Mouse (Mus musculus): Measurements from ENCODE around the gene Tcf19. TPM values are rescaled to one million over a fixed set of nuclear protein-coding genes. Genes with fewer than 3 reads are reported as not detected.

Gene Tcf19
- polyA plus RNA-seq, 2 experiments: 30.0 to 46.2 TPM

DNA sequence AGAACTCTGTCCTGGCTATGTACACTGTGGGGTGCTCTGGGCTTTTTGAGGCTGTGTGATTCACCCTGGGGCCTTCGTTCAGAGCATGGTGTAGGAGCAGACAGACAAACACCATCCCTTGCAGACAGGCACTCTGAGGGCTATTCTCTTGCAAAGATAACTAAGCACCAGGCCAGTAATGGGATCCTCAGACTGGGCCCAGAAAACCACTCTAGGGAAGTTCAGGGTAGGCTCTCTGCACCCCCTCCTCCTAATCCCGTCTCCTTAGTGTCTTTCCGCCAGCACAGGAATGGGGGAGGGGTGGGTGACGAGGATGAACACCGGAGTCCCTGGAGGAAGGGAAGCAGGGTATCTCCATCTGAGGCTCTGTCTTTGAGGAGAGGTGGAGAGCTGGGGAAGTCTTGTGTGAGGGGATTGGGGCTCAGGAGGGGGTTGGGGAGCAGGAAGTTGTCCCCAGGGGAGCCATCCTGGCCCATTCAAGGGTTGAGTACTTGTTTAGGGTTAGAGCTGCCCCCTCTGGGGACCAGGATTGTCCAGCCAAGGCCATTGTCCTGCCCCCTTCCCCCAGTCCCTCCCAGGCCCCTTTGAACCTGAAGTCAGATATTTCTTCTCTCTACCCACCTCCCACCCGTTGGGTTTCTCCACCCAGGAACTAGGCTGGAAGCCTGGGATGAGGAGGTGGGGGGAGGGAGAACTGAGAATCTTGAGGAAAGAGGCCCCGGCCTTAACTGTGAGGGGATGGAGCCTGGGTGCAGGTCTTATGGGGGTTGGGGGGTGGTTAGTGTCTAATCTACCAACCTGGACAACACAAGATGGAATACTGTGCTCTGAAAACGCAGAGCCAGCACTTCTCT, 11.8 kb downstream of the Tcf19 start:
- Histone ChIP-seq H3K27ac (no peak overlapping the region), H3K36me3 (replicated peaks; ENCODE audit: control insufficient read depth, insufficient read depth, low read depth) (no peaks in the 10 kb centered on the region), H3K4me3 (ENCODE audit: insufficient read depth in 1 of 2, low read depth in 2 of 2, low read length in 2 of 2) (no peak overlapping the region), H3K27me3 (ENCODE audit: control insufficient read depth, insufficient read depth, low read length) (peaks cover 14% of the 10 kb centered on the region), H3K9ac (replicated peaks) (no peak overlapping the region), H3K4me2 (ENCODE audit: low read depth) (no peak overlapping the region), H3K9me3 (ENCODE audit: control insufficient read depth, low read length) (no peaks in the 10 kb centered on the region), H3K4me1 (replicated peaks; ENCODE audit: control insufficient read depth in 2 of 2, insufficient read depth in 2 of 2, low read length in 1 of 2) (no peaks in the 10 kb centered on the region)
- WGBS (ENCODE audit: insufficient replicate concordance): 21% methylated on average over 8 of the region's 8 CpGs
- DNase-seq (ENCODE audit: low read depth in 3 of 3, low spot score in 3 of 3) (no peak), ATAC-seq (ENCODE audit: insufficient read depth) (no peak)
- TF ChIP-seq EP300 (IDR thresholded peaks at IDR 0.05; ENCODE audit: low read depth) (no peak), CTCF (IDR thresholded peaks at IDR 0.05; ENCODE audit: low read depth) (no peak)

DNA sequence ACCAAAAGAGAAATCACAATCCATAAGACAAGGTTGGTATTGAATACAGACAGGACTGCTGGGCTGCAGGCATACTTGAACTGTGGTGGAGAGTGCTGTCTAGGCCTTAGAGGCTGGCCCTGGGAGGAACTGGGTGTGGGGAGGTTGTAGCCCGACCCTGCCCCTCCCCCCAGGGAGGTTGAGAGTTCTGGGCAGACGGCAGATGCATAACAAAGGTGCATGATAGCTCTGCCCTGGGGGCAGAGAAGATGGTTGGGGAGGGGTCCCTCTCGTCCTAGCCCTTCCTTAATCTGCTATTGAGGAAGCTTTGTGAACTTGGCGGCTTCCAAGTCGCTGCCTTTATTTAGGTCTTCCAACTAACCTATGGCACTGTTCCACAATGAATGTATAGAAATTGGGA, 12.8 kb downstream of the Tcf19 start:
- Histone ChIP-seq H3K4me1 (replicated peaks; ENCODE audit: control insufficient read depth in 2 of 2, insufficient read depth in 2 of 2, low read length in 1 of 2) (no peaks in the 10 kb centered on the region), H3K36me3 (replicated peaks; ENCODE audit: control insufficient read depth, insufficient read depth, low read depth) (no peaks in the 10 kb centered on the region), H3K27ac (no peak overlapping the region), H3K27me3 (ENCODE audit: control insufficient read depth, insufficient read depth, low read length) (peaks cover 14% of the 10 kb centered on the region), H3K9me3 (ENCODE audit: control insufficient read depth, low read length) (no peaks in the 10 kb centered on the region), H3K4me2 (ENCODE audit: low read depth) (no peak overlapping the region), H3K4me3 (ENCODE audit: insufficient read depth in 1 of 2, low read depth in 2 of 2, low read length in 2 of 2) (no peak overlapping the region), H3K9ac (replicated peaks) (no peak overlapping the region)
- WGBS (ENCODE audit: insufficient replicate concordance): 25% methylated on average over 5 of the region's 5 CpGs
- TF ChIP-seq CTCF (IDR thresholded peaks at IDR 0.05; ENCODE audit: low read depth): no peak
- TF ChIP-seq EP300 (IDR thresholded peaks at IDR 0.05; ENCODE audit: low read depth): no peak
- ATAC-seq (ENCODE audit: insufficient read depth): no peak
- DNase-seq (ENCODE audit: low read depth in 3 of 3, low spot score in 3 of 3): no peak

GRCm38 (mm10) chr17:35502762-35503161, 13.9 kb downstream of the Tcf19 start:
- no peak overlapping the region for H3K27ac ChIP-seq
- no peak for TF ChIP-seq EP300 (IDR thresholded peaks at IDR 0.05; ENCODE audit: low read depth)
- no peak for TF ChIP-seq CTCF (IDR thresholded peaks at IDR 0.05; ENCODE audit: low read depth)
- WGBS (ENCODE audit: insufficient replicate concordance): 40% methylated on average over 5 of the region's 5 CpGs
- H3K9ac ChIP-seq (replicated peaks): no peak overlapping the region
- no peaks in the 10 kb centered on the region for H3K9me3 ChIP-seq (ENCODE audit: control insufficient read depth, low read length)
- no peaks in the 10 kb centered on the region for H3K36me3 ChIP-seq (replicated peaks; ENCODE audit: control insufficient read depth, insufficient read depth, low read depth)
- H3K4me2 ChIP-seq (ENCODE audit: low read depth): no peak overlapping the region
- DNase-seq (ENCODE audit: low read depth in 3 of 3, low spot score in 3 of 3): no peak
- H3K4me3 ChIP-seq (ENCODE audit: insufficient read depth in 1 of 2, low read depth in 2 of 2, low read length in 2 of 2): no peak overlapping the region
- peaks cover 10% of the 10 kb centered on the region for H3K27me3 ChIP-seq (ENCODE audit: control insufficient read depth, insufficient read depth, low read length)
- no peak for ATAC-seq (ENCODE audit: insufficient read depth)
- H3K4me1 ChIP-seq (replicated peaks; ENCODE audit: control insufficient read depth in 2 of 2, insufficient read depth in 2 of 2, low read length in 1 of 2): no peaks in the 10 kb centered on the region

GRCm38 (mm10) chr17:35502226-35502625, 14.4 kb downstream of the Tcf19 start:
- ATAC-seq (ENCODE audit: insufficient read depth): no peak
- Histone ChIP-seq H3K4me3 (ENCODE audit: insufficient read depth in 1 of 2, low read depth in 2 of 2, low read length in 2 of 2) (no peak overlapping the region), H3K4me1 (replicated peaks; ENCODE audit: control insufficient read depth in 2 of 2, insufficient read depth in 2 of 2, low read length in 1 of 2) (no peaks in the 10 kb centered on the region), H3K9ac (replicated peaks) (no peak overlapping the region), H3K9me3 (ENCODE audit: control insufficient read depth, low read length) (no peaks in the 10 kb centered on the region), H3K27me3 (ENCODE audit: control insufficient read depth, insufficient read depth, low read length) (peaks cover 7% of the 10 kb centered on the region), H3K4me2 (ENCODE audit: low read depth) (no peak overlapping the region), H3K27ac (no peak overlapping the region), H3K36me3 (replicated peaks; ENCODE audit: control insufficient read depth, insufficient read depth, low read depth) (no peaks in the 10 kb centered on the region)
- 15% methylated on average over 6 of the region's 6 CpGs for WGBS (ENCODE audit: insufficient replicate concordance)
- no peak for DNase-seq (ENCODE audit: low read depth in 3 of 3, low spot score in 3 of 3)
- TF ChIP-seq CTCF (IDR thresholded peaks at IDR 0.05; ENCODE audit: low read depth): no peak
- TF ChIP-seq EP300 (IDR thresholded peaks at IDR 0.05; ENCODE audit: low read depth): no peak

DNA sequence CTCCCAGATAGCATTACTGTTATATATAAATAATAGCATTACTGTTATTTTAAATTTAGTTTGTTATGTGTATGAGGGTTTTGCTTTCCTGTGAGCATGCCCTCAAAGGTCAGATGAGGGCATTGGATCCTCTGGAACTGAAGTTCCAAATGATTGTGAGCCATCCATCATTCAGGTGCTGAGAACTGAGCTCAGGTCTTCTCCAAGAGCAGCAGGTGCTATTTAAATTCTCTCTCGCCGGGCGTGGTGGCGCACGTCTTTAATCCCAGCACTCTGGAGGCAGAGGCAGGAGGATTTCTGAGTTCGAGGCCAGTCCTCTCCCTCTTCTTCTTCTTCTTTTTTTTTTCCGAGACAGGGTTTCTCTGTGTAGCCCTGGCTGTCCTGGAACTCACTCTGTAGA, 19.5 kb downstream of the Tcf19 start:
- 83% methylated on average over 7 of the region's 7 CpGs for WGBS (ENCODE audit: insufficient replicate concordance)
- H3K4me3 ChIP-seq (ENCODE audit: insufficient read depth in 1 of 2, low read depth in 2 of 2, low read length in 2 of 2): no peak overlapping the region
- TF ChIP-seq EP300 (IDR thresholded peaks at IDR 0.05; ENCODE audit: low read depth) (no peak), CTCF (IDR thresholded peaks at IDR 0.05; ENCODE audit: low read depth) (no peak)

More for the DNA sequence above, 19.5 kb downstream of the Tcf19 start:
- no peak overlapping the region for H3K9ac ChIP-seq (replicated peaks)
- DNase-seq (ENCODE audit: low read depth in 3 of 3, low spot score in 3 of 3): no peak
- no peaks in the 10 kb centered on the region for H3K9me3 ChIP-seq (ENCODE audit: control insufficient read depth, low read length)
- H3K4me1 ChIP-seq (replicated peaks; ENCODE audit: control insufficient read depth in 2 of 2, insufficient read depth in 2 of 2, low read length in 1 of 2): no peaks in the 10 kb centered on the region
- H3K36me3 ChIP-seq (replicated peaks; ENCODE audit: control insufficient read depth, insufficient read depth, low read depth): no peaks in the 10 kb centered on the region
- no peak overlapping the region for H3K4me2 ChIP-seq (ENCODE audit: low read depth)
- H3K27me3 ChIP-seq (ENCODE audit: control insufficient read depth, insufficient read depth, low read length): no peaks in the 10 kb centered on the region
- no peak overlapping the region for H3K27ac ChIP-seq
- ATAC-seq (ENCODE audit: insufficient read depth): no peak

Data from liver, embryonic 14.5 days (tissue).